Mouse (Mus musculus) lung, adult 2 months (tissue): ENCODE data around the gene Hexdc.

ENCODE experiments used
- CTCF ChIP-seq: fragments of 200-500 bp; IDR thresholded peaks from 2 replicates; pipeline ENCODE4 v1.5.1; 2011; ENCODE audit warnings: mild to moderate bottlenecking, low read length, control low read depth; ENCODE audit not compliant: insufficient read depth
- POLR2A ChIP-seq: fragments of 200-500 bp; IDR thresholded peaks from 2 replicates; pipeline ENCODE4 v1.6.1; 2011; ENCODE audit warnings: low read depth, mild to moderate bottlenecking, control low read depth, low read length, borderline replicate concordance; ENCODE audit errors: extremely low read depth

GRCm38 (mm10) chr11:121261074-121261473 lies 56.8 kb downstream of the Hexdc start:
- TF ChIP-seq POLR2A (no peak), CTCF (no peak)
